Mouse (Mus musculus) embryo, embryonic 11.5 days (tissue): Measurements from ENCODE around the gene Grk5.
A peak's percentile ranks its signal among the peaks of the same experiment; 100 is the strongest.
"Not testable (repeated sequence)": the region's sequence is repeated elsewhere in the genome, so short reads cannot be mapped to it uniquely, and the experiment has no call there.

Experiments
- DNase-seq: peaks from one replicate; pipeline ENCODE4 v3.0.0-alpha.2; 2012; ENCODE audit warnings: low read depth, low spot score

Grk5 gene

DNA sequence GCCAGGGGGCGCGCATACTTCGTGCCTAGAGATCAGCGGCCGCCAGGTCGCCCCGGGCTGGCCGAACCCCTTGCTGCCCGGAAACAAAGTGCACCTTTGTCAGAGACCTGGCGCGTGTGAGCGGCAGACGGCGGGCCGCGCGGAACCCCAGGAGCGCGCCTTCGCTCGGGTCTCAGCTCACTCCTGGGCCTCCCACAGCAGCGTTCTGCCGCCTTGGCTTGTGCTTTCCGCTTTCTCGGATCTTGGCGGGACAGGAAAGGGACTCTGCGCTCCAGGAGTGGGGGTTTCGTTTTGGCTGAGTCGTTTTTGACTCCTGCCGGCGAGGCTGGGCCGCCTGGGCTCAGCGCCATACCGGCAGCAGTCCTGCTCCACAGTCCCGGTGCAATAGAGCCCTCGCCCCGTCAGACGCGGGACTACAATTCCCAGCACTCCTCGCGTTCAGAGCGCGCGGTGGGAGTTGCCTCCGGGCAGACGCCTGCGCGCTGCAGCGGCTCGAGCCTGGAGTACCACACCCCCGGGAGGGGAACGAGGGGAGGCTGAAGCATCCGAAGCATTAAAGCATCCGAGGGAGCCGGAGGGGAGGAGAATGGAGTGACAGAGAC lies at the start of gene Grk5:
Gene Grk5, plus strand, starts transcription at position 36 of the 602 bp plus-strand sequence.
- DNase-seq = peak; percentile 90

DNA sequence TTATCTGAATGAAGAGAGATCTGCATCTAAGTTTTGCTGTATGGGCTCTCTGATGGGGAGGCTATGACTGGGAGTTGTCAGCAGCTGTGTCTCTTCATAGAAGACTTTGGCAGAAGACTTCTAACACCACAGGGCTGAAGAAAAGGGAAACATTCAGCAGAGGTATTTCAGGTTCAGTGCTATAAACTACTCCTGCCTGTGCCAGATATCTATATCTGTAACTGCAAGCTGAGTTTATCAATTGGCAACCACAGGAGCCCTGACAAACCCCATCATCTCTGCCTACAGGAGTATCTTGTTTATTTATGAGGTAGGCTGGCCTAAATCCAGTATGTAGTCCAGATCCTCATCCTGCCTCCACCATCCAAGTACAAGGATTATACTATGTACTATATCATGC lies 46.2 kb upstream of the Grk5 start:
- DNase-seq = no peak

DNA sequence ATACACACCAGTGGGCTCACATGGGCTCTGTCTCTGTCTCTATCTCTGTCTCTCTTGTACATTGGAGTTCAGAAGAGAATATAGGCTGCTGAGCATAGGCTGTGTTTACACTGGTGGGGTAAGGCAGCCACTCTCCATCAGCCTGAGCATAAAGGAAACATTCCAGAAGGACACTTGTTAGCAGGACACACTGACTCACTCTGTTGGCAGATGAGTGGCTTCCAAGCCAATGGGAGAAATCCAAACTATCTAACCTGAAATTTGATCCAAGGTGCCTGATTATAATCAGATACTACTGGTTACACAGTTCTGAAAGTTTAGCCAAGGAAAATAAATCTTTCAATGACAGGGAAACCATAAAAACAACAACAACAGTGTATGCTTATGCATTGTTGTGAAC lies 43.8 kb upstream of the Grk5 start:
- DNase-seq = no peak

DNA sequence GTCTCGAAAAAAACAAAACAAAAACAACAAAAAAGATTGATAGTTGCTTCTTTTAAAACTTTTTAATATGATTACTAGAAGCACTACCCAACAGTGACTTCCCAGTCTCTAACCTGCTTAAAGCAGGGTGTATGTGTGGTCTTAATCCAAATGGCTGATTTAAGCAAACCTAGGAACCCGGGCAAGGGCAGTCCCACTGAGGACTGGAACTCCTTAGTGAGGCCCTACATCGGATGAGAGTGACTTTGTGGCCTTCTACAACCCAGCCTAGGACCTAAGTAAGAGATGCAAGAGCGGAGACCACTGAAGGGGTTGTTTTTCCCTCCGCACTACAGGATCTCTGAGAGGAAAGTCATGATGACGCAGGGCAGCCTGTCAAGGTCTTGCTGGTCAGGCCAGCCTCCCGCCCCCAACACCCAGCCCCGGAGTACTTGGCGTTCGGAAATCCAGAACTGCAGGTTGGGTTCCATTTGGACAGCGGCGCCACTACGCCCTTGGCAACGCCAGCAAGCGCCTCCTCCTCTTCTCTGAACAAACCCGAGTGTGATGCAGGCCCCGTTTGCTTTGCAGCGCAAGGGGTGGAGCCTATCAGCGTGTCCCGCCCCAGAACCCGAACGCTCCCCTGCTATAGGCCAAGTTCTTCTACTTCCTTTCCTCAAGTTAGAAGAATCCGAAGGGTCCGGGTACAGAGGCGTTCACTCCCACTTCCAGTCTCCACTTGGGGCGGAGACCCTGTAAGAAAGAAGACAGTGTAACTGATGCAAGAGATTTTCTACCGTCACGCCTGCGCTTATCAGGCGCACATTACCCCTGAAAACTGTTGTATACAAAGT lies 28.5 kb upstream of the Grk5 start, which contains the start of gene Sfxn4:
Gene Sfxn4, minus strand, starts transcription at position 612 of the 833 bp plus-strand sequence.
- peak; percentile 85 for DNase-seq

DNA sequence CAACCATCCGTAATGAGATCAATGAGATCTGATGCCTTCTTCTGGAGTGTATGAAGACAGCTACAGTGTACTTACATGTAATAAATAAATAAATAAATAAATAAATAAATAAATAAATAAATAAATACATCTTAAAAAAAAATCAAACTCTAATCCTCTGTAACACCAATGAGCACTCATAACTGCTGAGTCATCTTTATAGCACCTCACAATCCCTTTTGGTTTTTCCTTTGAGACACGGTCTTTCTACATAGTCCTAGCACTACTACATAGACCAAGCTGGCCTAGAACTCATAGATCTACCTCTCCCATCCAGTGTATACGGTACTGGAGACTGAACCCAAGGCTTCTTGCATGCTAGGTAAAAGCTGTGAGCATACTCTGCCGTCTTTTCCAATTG lies 23.4 kb upstream of the Grk5 start:
- not testable (repeated sequence) for DNase-seq

DNA sequence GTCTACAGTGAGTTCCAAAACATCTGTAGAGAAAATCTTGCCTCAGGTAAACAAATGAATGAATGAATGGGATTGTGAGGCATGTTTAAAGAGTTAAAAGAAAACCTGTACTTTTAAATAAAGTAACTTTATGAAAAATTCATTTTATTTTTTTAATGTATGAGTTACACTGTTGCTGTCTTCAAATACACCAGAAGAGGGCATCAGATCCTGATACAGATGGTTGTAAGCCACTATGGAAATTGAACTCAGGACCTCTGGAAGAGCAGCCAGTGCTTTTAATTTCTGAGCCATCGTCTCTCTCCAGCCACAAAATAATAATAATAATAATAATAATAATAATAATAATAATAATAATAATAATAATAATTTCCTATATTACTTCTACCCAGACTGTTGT lies 19.1 kb upstream of the Grk5 start:
- DNase-seq = no peak

DNA sequence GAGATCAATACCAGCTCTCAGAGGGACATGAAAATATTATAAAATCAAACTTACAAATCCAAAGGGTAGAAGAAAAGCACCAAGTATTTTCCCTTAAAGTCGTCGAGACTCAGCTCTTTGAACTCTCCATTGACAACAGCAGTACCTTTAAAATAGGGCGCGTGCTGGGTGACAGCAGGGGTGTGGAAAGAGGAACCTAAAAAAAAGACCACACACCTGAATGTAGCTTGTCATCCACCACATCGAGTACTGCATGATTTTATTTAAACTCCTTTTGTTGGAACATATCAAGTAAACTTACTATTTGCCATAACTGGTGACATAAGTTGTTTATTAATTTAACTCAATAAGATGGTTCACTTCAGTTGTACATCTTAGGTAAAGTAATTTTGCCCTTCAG lies 18.2 kb upstream of the Grk5 start:
- DNase-seq = no peak

DNA sequence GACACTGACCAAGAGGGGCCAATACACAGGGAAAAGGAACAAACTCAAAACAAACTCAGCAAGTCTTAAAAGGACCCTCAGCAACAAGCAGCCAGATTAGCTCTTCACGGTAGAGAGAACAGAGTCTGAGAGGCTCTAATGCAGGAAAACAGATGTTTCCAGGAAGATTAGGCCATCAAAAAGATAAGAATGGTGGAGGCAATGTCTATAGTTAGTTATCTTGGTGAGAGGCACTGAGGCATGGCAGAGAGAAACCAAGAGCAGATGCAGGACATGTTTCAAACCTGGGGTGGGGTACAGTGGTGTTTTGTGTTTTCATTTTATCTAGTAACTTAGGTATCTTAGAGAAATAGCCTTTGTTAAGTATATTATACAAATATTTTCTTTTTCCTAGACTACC lies 17.3 kb upstream of the Grk5 start:
- DNase-seq = no peak

DNA sequence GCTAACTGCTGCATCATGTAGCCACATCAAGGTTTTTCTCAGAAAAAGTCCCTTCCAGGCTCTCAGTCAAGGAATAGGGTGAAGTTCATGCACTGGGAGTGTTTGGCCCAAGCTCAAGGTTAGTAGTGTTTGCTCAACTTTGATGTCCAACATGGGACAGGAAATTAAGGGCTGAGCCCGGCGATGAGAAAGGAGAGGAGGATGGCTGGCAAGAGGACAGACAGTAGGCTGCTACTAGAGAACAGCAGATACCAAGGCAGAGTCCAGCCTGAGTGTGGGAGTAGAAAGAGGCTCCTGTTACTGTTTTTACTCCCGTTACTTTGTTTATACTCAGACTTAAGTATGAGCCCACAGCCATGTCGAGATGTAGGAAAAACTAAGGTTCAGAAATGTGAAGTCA lies 16.0 kb upstream of the Grk5 start:
- no peak for DNase-seq

DNA sequence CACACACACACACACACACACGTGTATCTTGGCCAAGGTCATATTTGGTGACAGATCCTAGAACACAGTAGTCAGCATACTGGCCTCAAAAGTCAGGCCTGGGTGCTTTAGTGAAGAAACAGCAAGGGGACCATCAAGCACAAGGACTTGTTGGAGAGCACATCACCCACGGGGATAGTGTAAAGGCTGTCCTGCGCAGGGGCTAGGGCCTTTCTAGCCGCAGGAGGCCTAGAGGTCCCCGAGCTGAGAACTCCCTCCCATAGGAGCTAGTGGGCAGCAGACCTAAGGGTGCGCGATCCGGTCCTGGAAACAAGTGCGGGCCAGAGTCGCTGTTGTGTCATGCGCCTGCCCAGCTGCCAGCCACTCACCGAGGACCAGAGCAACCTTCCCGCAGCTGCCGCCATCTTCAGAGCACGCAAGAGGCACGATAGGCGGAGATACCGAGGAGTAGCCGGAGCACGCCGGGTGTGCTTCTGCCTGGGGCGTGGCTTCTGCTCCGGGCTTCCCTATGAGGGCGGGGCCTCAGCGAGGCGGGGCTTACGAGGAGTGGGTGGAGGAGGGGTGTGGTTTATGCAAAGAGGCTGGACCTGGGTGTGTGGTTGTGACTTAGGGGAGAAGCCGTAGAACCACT lies 15.4 kb upstream of the Grk5 start, which contains the start of gene Prdx3:
Gene Prdx3, minus strand, starts transcription at position 493 of the 631 bp plus-strand sequence.
- peak; percentile 90 for DNase-seq

DNA sequence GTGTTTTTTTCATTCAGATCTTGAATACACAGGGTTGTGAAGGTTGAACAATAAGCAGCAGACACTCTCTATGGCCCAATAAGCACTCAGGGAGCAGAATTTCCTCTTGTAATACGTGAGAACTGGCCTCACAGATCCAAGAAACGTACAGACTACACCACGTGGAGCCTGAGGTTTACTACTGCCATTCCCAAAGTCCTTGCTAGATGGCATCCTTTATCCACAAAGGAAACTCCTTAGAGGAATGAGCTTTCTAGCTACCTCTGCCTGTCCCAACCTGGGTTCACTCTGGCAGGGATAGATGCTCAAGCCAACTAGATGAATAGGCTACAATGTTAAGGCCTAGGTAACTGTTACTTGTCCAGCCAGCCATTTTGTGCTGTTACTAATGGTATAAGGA lies 6.4 kb upstream of the Grk5 start:
- DNase-seq = no peak

DNA sequence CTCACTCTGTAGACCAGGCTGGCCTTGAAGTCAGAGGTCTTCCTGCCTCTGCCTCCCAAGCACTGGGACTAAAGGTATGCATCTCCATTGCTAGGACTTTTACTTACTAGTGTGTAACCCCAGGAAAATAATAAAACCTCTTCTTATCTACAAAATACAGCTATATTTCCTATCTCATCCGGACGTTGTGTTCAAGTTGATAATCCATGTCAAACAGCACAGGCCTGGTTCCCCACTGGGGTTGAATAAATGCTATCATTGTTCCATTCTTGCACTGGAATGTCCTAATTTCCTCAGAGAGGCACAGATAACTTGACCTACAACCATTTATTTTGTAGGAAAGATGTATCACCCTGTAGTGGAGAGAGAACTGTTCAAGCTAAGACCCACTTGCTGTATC lies 1.9 kb upstream of the Grk5 start:
- no peak for DNase-seq

DNA sequence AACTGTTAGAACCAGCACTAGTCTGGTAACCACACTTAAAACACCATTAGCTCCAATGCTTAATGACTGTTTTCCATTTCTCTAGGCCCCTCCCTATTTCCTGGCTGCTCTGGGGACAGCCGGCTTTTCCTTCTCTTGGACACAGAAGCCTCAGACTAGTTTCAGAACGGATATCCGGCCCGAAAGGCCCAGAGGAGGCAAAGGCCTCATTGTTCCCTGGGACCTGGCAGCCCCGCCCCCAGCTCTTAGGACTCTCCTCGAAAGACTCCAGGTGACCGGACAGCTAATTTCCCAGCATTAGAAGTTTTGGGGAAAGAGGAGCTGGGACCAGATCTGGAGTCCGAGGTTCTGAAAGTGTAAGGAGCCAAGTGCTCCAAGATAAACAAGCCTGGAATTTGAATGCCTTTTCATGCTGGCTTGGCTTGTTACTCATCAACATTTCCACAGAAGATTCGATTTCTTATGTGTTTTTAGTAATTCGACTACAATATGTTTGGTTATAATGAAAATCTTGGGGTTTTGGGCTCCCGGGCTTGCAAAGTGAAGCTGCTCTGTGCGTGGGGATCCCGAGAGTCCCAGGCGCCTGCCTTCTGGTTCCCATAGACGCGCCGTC lies 342 bp upstream of the Grk5 start:
- peak; percentile 39 for DNase-seq

DNA sequence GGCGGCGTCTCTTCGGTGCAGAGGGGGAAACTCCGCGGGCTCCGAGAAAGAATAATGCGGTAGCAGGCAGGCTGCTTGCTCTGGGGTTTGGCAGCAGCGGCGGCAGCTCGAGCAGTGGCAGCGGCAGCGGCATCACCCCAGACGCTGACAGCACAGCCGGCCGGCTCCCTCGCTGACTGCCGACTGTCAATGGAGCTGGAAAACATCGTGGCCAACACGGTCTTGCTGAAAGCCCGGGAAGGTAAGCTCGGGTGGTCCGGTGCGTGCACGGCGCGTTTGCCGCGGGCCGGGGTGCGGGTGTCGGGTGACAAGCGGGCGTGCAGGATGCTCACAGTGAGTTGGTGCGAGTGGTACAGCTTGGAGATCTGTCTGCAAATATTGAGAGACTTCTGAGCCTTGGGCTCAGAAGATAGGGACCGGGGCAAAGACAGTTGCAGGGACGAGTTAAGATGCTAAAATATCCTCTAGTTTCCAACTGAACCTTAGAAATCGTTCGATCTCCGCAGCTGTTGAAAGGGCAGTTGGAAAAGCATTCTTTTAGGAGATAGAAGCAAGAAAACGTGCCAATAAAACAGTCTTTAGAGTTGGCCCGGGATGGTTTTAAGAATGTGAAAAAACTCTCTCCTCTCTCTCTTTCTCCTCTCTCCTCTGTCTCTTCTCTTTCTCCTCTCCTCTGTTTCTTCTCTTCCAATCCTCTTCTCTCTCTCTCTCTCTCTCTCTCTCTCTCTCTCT lies 1.0 kb downstream of the Grk5 start:
- peak; percentile 35 for DNase-seq

DNA sequence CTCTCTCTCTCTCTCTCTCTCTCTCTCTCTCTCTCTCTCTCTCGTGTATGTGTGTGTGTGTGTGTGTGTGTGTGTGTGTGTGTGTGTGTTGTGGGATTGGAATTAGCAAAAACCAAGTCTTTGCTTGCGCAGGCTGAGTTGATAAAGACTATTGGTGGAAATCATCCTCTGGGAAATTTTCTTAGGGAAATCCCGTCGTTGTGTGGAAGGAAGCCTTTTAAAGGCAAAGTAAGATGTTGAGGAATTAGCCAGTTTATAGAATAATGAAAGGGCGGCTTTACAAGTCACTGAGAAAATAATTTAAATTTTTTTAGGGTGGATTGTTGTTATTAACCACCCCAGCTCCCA lies 1.5 kb downstream of the Grk5 start:
- DNase-seq = no peak

DNA sequence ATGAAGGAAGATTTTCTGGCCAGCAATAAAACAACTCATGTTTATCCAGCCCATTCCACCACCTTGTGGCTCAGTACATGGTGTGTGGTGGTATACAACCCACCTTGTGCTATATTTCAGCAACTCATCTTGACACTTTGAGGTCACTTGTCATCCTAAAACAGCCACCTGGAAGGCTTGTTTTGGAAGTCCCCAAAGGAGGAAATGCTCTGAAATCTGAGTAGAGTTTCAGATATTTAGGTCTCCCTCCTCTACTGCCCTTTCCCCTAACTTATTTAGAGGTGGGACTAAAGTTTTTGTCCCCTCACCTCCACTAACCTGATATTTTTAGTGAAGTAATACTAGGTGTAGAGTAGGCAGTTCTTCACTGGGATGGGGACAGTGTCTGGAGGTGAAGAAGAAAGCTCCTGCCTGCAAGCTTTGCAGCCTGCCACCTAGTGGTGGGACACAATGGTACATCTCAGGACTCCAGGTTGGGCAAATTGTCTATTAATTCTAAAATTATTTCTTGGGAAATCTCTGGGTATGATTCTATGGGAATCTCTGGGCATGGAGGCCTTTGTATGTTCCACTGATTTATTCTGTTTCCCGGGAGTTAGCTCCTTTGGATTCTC lies 2.5 kb downstream of the Grk5 start:
- peak; percentile 30 for DNase-seq

DNA sequence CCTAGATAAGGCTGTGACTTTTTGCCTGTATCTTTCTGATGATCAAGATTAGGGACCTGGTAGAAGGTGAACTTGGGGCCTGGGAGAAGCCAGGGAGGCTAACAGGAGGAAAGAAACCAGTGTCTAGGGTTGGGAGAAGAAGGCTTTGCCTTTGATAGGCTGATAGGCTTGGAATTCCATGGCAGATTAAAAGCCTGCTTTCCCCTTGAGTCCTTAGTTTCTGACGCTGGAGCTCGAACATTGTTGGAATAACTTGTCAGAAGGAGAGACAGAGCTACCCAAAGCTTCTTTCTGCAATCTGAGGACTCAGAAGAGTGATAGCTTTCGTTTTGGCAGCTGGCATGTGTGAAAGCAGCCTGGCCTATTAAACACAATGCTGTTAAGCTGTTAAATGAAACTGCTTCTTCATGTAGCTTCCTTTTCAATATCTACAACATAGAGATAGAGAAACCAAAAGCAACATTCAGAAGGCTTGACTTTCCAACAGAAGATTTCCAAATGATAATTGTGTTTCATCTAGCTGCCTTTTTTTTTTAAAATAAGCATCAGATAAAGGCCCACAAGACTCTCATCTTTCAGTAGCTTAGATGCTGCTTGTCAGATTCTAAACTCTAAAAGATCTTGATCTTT lies 5.8 kb downstream of the Grk5 start:
- DNase-seq = no peak

DNA sequence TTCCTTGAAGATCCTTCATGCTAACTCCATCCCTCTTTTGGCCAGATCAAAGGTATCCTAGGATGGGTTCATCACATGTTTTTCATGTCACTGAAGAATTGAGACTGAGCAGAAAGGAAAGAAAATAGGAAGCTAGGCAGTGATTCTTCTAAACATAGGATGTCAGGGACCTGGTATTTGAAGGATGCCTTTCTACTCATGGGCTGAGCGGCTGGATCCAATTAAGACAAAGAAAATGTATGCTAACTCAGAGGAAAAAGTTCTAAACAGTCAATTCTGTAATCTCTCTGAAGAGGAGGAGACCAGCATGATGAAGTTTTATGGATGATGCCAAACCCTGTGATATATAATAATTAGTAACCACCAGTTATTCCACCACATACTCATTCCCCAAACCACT lies 13.6 kb downstream of the Grk5 start:
- DNase-seq = no peak

DNA sequence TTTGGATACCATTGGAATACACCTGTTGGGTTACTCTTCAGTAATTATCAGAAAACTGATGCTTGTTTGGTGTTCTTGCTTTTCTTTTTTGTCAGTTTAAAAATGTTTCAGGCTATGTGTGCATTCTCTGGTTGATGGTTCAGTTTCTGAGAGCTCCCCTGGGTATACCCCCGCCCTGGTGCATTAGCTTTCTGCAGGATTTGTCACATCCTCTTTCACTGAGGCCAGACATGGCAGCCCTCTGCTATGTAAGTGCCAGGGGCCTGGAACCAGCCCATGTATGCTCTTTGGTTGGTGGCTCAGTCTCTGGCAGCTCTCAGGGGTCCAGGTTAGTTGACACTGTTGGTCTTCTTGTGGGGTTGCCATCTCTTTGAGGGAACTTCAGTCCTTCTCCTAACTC lies 14.4 kb downstream of the Grk5 start:
- DNase-seq = no peak

DNA sequence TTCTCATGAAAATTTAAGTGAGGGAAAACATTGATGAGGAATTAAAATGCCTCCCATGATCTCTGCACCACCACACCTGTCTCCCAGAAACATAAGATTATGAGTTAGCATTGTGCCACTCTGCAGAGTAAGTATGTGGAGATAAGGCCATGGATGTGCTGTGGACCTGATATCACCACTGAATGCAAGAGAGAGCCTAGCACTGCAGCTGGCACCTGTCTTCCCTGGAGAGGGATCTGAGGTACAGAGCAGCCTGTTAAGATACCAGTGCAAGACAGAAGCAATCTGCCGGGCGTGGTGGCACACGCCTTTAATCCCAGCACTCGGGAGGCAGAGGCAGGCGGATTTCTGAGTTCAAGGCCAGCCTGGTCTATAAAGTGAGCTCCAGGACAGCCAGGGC lies 15.9 kb downstream of the Grk5 start:
- DNase-seq = no peak

DNA sequence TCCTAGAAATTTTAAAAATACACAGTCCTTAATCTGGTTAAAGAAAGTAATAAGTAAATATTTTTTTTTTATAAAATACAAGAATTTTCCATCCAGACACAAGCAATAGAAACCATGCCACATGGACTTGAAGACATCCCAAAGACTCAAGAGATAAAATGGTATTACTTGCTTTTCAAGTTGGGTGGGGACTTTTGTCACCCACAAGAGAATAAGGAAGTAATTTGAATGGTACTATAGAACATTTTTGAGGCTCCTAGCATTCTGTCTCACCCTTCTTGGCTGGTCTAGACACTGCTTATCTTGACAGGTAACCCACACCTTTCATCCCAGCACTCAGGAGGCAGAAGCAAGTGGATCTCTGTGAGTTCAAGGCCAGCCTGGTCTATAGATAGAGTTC lies 20.8 kb downstream of the Grk5 start:
- DNase-seq = no peak
